19 mouse cellular contexts compared by ENCODE assay signal in genomic region chr12:4871260-4871659, GRCm38 (mm10).
"Had no signal": no experiment of that assay in that cellular context is flagged by ENCODE, and none has a peak within 500 bp of the region (broad histone marks: within the 10 kb centered on the region; RNA-seq: fewer than 3 reads in every experiment).

No protein-coding gene starts in this region.

- H3K36me3 ChIP-seq: kidney, embryonic 15.5 days; limb, embryonic 13.5 days; neural tube, embryonic 12.5 days; neural tube, embryonic 15.5 days; stomach, embryonic 15.5 days had no signal

- H3K4me2 ChIP-seq: kidney, embryonic 15.5 days; limb, embryonic 13.5 days; lung, embryonic 14.5 days; midbrain, embryonic 11.5 days; neural tube, embryonic 12.5 days; neural tube, embryonic 15.5 days; stomach, embryonic 15.5 days had no signal

- H3K4me3 ChIP-seq: kidney, embryonic 15.5 days; limb, embryonic 13.5 days; neural tube, embryonic 12.5 days; neural tube, embryonic 15.5 days; stomach, embryonic 15.5 days had no signal

- H3K9me3 ChIP-seq: kidney, embryonic 15.5 days; limb, embryonic 13.5 days; neural tube, embryonic 12.5 days; neural tube, embryonic 15.5 days; stomach, embryonic 15.5 days had no signal

- H3K9ac ChIP-seq: kidney, embryonic 15.5 days; limb, embryonic 13.5 days; lung, embryonic 14.5 days; neural tube, embryonic 12.5 days; neural tube, embryonic 15.5 days; stomach, embryonic 15.5 days had no signal

- DNase-seq: kidney, adult 11 months; kidney, adult 8-10 months; kidney, postnatal 10 days; kidney, postnatal 4 days; left cerebral cortex, postnatal 4 days; lung, embryonic 14.5 days; midbrain, embryonic 14.5 days; right cerebral cortex, adult 18-20 months; right cerebral cortex, postnatal 14 days; right cerebral cortex, postnatal 4 days; thymus, postnatal 25 days had no signal

- H3K27me3 ChIP-seq: neural tube, embryonic 15.5 days; stomach, embryonic 15.5 days had no signal

- ATAC-seq: lung, postnatal 0 days had no signal

- H3K27ac ChIP-seq: kidney, embryonic 15.5 days; limb, embryonic 13.5 days; macrophage; neural tube, embryonic 12.5 days; neural tube, embryonic 15.5 days; stomach, embryonic 15.5 days had no signal
